Mouse (Mus musculus): ENCODE measurements around the gene Lin28a. TPM values are rescaled to one million over a fixed set of nuclear protein-coding genes. Genes with fewer than 3 reads are reported as not detected.

The Lin28a gene
- total RNA-seq, 2 experiments from 2014 or later: not detected

Other genes with a start within 250 kb of the Lin28a start
- gene Rps6ka1, start 131.0 kb downstream of the Lin28a start, total RNA-seq (2021): 10 to 100 TPM in 1 of 2 experiments, 1 to 10 TPM in 1; 9.9 to 13.6 TPM
- gene Hmgn2, start 50.2 kb downstream of the Lin28a start, total RNA-seq (2021): 100 to 1,000 TPM in 1 of 2 experiments, 10 to 100 TPM in 1; 97.3 to 117 TPM
- gene Dhdds, start 17.9 kb downstream of the Lin28a start, total RNA-seq (2021): 10 to 100 TPM; 61.9 to 63.3 TPM
- not detected for gene Zfp683, start 35.0 kb upstream of the Lin28a start, total RNA-seq (2021)
- gene Crybg2, start 42.0 kb upstream of the Lin28a start, total RNA-seq (2021): 1 to 10 TPM; 3.5 to 4.2 TPM
- 1 to 10 TPM; 1.4 to 2.7 TPM for gene Cd52, start 76.2 kb upstream of the Lin28a start, total RNA-seq (2021)
- gene Ubxn11, start 83.7 kb upstream of the Lin28a start, total RNA-seq (2021): 10 to 100 TPM; 23.3 to 46.3 TPM
- 100 to 1,000 TPM; 187 to 235 TPM for gene Sh3bgrl3, start 109.9 kb upstream of the Lin28a start, total RNA-seq (2021)
- 10 to 100 TPM; 14.3 to 18.3 TPM for gene Cep85, start 168.3 kb upstream of the Lin28a start, total RNA-seq (2021)
- gene Gm7534, start 184.2 kb upstream of the Lin28a start, total RNA-seq (2021): not detected
- not detected for gene Catsper4, start 208.5 kb upstream of the Lin28a start, total RNA-seq (2021)
- gene Cnksr1, start 219.6 kb upstream of the Lin28a start, total RNA-seq (2021): under 1 TPM; 0.27 to 0.66 TPM
- under 1 TPM in 1 of 2 experiments, not detected in 1; 0.47 TPM for gene E130218I03Rik, start 224.8 kb upstream of the Lin28a start, total RNA-seq (2021)
- 10 to 100 TPM in 1 of 2 experiments, 1 to 10 TPM in 1; 9.2 to 13.2 TPM for gene Zfp593, start 226.8 kb upstream of the Lin28a start, total RNA-seq (2021)
- gene Gm30191, start 228.1 kb upstream of the Lin28a start, total RNA-seq (2021): not detected
- gene Grrp1, start 235.3 kb upstream of the Lin28a start, total RNA-seq (2021): 1 to 10 TPM; 2.8 to 3.4 TPM

All from left cerebral cortex, postnatal 36 days (tissue).